Mouse (Mus musculus) embryo, embryonic 10 days (tissue): ENCODE measurements around the gene Erh.
A peak's percentile ranks its signal among the peaks of the same experiment; 100 is the strongest.

Experiments used
- DNase-seq: peaks from one replicate; pipeline ENCODE4 v3.0.0-alpha.2; 2015; ENCODE audit warnings: low spot score

The Erh gene

DNA sequence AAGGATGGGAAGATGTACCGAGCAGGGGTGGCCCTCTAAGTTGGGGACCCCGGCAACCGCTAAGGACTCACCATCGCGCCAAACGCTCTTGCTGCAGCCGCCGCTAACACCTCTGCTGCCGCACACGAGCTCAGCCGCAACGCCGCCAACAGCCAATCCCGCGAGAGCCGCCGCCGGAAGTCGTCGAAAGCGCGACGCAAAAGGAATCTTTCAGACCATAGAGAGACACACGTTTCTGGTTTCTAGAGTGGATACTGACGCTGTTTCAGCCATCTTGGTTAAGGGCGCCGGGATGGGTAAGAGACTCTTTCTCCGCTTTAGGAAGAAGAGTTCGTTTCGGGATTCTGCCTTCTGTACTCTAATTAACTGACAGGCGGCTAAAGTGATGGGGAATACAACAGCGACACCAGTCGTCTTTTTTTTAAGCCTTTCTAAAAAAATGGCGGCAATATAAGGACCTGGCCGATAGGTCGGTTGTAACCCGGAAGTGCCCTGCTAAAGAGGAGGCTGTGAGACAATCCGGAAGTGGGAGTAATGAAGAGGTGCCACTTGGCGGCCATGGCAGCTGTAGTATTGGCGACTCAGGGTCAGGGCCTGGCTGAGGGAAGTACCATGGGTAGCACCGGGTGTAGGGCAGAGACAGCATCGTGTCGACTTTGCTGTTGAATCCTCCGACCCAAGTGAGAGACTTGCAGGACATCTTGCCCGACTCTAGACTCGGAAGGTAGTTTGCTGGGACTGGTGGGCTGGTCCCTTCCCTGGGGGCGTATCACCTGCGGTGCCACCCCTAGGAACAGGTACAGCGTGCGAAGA, at the start of gene Erh, which contains the start of gene Slc39a9:
Gene Erh (minus strand): TSS at position 649 of the 813 bp plus-strand sequence.
Gene Slc39a9 (plus strand): TSS at position 191 of the 813 bp plus-strand sequence.
- peak; percentile 97 for DNase-seq

DNA sequence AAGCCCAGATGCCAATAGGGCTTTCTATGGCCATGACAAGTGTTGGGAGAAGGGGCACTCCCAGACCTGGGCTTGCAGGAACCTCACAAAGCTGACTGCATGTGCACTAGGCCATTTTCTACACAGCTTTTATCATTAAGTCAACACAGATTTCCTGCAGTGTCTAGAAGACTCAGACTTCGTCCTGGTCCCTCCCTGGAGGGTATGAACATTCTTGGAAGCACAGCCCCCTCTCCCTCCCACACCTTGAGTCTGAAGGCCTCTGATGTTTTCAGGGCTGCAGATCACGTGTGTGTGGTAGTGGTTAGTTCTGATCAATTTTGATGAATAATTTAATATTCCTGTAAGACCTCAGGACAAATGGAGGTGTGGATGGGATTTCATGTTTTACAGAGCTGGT, 49.6 kb upstream of the Erh start:
- DNase-seq: no peak

GRCm38 (mm10) chr12:80692269-80692972, 48.3 kb upstream of the Erh start, which contains the start of gene Plekhd1:
Plekhd1 (plus strand) TSS chr12:80692591.
- peak; percentile 62 for DNase-seq

DNA sequence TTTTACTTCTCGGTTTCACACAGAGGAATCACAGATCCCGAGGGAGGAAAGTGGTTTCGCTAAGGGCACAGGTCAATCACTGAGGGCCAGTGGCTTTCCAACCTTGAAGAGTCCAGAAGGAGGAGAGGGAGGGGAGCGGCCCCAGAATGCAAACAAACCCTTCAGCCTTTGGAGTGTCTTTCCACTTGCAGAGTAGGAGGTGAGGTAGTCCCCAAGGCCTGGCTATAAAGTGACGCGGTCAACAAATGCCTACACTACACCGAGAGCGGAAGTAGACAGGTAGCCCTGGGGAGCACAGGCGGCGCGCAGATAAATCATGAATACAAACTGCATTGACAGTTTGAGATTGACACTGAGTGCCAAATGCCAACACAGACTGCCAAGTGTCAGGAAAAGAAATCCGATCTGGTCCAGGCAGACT, 47.5 kb upstream of the Erh start:
- peak; percentile 45 for DNase-seq

GRCm38 (mm10) chr12:80689696-80690095, 45.6 kb upstream of the Erh start:
- peak; percentile 45 for DNase-seq

GRCm38 (mm10) chr12:80687788-80688211, 43.7 kb upstream of the Erh start:
- no peak for DNase-seq

DNA sequence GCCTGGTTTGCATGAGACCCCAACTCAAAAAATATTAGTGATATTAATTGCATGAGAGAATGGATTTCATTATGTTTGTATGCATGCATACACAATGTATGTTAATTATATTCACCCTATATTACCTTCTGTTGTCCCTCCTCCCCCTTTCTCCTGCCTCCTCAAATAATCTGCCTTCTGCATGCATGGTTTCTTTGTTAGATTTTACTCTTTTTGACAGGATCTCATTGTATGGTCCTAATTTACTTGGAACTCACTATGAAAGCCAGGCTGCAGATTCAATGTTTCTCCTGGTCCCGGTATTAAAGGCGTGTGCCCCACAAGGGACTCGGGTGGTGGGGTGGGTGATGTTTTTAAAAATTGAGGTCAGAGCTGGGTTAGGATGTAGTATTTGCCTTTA, 40.2 kb upstream of the Erh start:
- no peak for DNase-seq

DNA sequence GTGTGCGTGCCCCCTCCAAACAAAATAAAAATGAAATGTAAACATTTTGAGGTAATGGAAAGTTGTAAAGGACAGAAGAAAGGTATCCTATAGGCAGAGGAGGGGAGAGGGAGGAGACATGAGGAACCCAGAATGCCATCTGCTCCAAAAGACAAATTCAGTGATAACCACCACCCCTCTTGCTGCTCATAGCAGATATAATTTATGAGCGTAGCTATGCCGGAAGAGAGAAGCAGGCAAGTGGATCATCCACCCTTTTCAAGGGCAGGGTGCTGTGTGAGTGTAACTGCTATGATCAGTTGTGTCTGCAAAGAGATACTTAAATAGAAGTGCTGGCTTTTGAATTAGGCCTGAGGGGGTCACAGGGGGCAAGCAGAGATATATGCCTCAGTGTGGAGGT, 39.4 kb upstream of the Erh start:
- no peak for DNase-seq

DNA sequence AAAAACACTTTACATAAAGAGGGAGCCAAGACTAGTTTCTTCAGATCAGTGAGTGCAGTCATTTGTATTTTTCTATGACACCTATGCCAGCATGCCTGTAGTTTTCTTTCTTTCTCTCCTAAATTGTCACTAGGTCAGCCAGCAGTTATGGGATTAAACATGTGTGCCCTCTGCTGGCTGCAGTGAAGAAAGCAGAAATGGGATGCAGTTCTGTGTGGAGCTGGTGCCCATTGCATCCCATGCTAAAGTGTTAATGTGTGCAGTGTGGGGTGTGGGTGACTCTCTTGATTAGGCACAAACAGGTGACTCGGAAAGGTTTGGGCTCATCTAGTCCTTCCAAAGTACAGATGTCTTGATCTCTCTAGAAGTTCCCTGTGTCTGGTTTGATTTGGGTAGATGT, 37.2 kb upstream of the Erh start:
- DNase-seq: peak; percentile 61

DNA sequence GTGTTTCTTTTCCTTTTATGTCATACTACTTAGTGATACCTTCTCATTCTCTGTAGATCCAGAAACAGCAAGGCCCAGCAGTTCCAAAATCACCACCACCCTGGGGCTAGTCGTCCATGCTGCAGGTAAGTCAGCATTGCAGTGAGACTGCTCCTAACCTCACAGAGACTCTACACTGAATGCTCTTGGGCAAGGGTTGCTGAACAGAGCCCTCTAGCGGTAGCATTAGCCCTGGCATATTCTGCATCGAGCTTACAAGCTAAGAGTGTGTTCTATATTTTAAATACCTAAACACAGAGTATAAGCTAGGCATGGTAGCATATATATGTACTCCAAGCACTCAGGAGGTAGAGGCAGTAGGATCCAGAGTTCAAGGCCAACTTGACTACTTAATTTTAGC, 29.0 kb upstream of the Erh start:
- DNase-seq: peak; percentile 70

DNA sequence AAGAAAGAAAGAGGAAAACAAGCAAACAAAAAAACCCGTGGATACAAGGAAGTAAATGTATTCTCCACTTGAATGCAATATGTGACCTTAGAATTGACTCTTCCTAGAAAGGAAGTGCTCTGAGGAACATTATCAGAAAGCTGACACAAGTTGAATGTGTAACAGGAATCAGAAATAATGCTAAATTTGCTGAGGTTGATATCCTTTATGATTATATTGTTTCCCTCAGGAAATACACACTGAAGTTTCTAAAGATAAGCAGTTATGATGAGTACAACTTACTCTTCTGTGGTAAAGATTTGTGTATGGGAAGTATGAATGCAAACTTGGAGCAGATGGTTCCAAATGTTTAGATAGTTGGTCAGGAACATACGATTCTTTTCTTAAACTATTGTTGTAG, 24.2 kb upstream of the Erh start:
- no peak for DNase-seq

DNA sequence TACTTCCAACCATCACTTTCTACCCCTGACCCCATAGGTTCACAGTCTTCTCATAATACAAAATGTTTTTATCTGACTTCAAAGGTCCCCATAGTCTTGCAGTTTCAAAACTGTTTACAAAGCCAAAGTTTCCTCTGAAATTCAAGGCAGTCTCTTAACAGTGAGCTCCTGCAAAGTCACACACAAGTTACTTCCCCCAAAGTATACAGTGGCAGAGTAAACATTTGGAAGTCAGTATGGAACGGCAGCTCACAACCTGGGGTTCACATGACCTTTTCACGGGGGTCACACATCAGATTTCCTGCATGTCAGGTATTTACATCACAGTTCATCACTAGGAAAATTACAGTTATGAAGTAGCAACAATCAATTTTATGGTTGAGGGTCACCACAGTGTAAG, 19.8 kb upstream of the Erh start:
- DNase-seq: no peak

GRCm38 (mm10) chr12:80662322-80662721, 18.2 kb upstream of the Erh start:
- DNase-seq: no peak

DNA sequence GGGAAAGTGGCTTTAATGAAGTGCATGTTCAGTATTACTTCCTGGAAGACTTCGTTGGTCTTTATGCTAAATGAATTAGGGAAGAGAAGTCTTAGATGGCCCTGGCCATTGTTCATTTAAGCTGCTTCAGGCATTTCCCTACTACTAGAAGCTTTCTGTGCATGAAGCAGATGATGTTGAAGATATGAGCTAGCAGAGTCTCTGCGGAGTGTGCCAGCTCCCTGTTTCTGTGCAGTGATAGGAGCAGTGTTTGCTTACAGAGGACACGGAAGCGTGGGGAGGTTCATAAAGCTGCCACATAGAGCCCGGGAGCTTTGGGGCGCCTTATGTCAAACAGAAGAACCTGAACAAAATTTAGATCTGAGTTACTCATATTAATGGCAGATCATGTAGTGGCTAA, 14.5 kb upstream of the Erh start:
- DNase-seq: no peak

DNA sequence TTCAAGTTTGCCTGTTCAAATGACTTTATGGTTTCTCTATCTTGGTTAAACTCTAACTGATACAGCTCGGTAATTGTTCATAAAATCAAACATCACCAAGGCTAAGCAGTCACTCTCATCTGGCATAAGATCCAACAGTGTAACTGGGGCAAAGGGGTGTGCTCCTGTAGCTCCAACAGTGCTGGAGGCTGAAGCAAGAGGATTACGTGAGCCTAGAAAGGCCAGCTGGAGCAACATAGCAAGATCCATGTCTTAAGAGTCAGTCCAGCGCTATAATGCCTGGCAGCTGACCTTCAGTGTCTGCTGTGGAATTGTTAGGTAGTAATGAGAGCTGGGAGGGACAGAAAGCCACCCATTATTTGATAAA, 10.5 kb upstream of the Erh start:
- DNase-seq: no peak

DNA sequence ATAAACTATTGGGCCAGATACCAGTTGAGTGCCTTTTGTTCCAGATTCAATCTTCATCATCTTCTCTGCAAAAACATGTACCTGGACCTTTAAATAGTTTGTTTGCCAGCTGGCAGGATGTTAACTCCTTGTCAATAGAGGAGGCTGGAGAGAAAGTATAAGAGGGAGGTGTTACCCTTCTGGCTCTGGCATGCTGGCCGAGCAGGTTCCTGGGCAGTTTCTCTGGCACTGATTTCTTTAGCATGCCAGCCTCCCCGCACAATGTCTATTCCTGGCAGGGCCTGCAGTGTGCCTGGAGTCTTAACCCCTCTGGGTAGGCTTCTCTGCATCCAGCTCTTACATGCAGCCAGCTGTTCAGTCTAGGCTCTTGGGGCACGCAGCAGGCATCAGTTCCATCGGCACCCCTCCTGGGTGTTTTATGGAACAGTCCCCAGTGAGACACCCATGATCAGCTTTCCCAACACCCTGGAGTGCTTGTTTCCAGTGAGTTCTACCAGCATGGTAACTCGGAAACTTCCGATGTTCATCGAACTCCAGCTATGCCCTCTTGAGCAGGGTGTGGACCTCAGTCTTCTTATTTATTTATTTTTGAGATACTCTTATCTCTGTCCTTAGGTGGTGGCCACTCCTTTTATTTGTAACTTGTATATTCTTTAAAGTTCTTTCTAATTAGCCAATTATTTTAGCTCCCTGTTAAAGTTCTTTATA, 10.0 kb upstream of the Erh start:
- DNase-seq: no peak

GRCm38 (mm10) chr12:80646377-80646776, 2.2 kb upstream of the Erh start:
- no peak for DNase-seq

- DNase-seq: peak; percentile 7
Observed at GRCm38 (mm10) chr12:80644506-80644868, 346 bp upstream of the Erh start.

GRCm38 (mm10) chr12:80642725-80643692, 1.1 kb downstream of the Erh start:
- DNase-seq: peak; percentile 84

GRCm38 (mm10) chr12:80631790-80632189, 12.4 kb downstream of the Erh start:
- DNase-seq: no peak

GRCm38 (mm10) chr12:80620501-80620900, 23.6 kb downstream of the Erh start:
- DNase-seq: no peak
